Mouse (Mus musculus): ENCODE results near the gene Fis1.

- TF ChIP-seq CTCF (IDR thresholded peaks at IDR 0.05; ENCODE audit: control insufficient read depth, insufficient read depth, low read length): no peak
- no peak for TF ChIP-seq POLR2A (IDR thresholded peaks at IDR 0.05; ENCODE audit: borderline replicate concordance, control insufficient read depth, low read depth, low read length)
These were observed 35.3 kb downstream of the Fis1 start for GRCm38 (mm10) chr5:136988420-136988819.

Data from bone marrow, adult 2 months (tissue).